Mouse (Mus musculus): ENCODE data around the gene Ptprn2. TPM values are rescaled to one million over a fixed set of nuclear protein-coding genes. Genes with fewer than 3 reads are reported as not detected.

Ptprn2 gene
- polyA plus RNA-seq, 1 experiment from 2014 or later: 6.9 TPM

DNA sequence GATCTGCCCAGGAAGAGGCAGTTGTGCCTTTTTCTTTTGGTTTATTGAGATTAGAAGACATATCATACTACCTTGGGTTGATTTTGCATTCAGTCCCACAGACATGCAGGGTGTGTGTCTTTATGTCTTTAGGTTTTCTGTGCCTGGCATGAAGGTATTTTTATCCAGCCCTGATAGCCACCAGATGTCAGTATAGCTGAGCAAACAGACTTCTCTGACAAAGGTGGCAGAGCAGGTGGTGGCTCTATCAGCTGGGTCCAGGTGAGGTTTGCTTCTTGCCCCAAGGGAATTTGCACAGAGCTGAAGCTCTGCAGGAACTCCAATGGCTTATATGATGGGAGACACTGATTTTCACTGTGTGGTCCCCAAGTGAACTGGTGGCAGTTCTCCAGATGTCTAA lies 161.3 kb downstream of the Ptprn2 start:
- DNase-seq (ENCODE audit: low spot score) (no peak), ATAC-seq (ENCODE audit: low FRiP score) (no peak)

DNA sequence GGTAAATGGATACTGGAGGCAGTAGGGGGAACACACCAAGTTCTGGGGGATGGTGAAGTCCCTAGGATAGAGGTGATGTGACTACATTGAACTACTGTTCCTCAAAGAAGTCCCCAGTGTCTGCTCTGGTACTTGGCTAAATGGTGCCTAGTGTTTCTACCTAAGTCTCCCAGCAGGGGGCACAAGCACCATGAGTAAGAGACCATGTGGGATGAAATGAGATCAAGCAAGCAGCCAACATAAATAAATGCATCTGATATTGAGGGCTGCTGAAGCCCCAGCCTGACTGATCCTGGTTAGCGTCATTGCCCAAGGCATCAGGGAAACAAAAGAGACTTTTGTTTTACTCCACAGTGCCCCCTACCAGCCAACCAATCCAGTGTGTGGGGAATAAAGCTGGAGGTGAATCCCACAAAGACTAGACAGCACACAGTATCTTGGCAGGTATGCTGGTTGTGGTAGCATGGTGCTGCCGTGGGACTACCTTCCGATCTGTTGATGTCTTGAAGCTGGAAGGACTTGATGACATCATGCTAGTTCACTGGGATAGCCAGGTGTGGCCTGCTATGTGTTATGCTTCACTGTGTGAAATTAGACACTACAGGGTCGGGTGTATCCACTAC lies 163.2 kb downstream of the Ptprn2 start:
- 73% methylated on average over 4 of the region's 4 CpGs for WGBS
- no peaks in the 10 kb centered on the region for H3K27me3 ChIP-seq (ENCODE audit: control insufficient read depth, insufficient read depth, low read length)
- H3K4me1 ChIP-seq (replicated peaks; ENCODE audit: control insufficient read depth, insufficient read depth, low read length): no peaks in the 10 kb centered on the region
- H3K27ac ChIP-seq (ENCODE audit: low read depth, low read length): no peak overlapping the region
- no peak overlapping the region for H3K9ac ChIP-seq (ENCODE audit: low read depth, low read length)
- no peak overlapping the region for H3K4me3 ChIP-seq (ENCODE audit: low read depth, low read length)
- no peaks in the 10 kb centered on the region for H3K9me3 ChIP-seq (ENCODE audit: control insufficient read depth, low read length)
- H3K36me3 ChIP-seq (ENCODE audit: control insufficient read depth, insufficient read depth, low read length): no peaks in the 10 kb centered on the region
- H3K4me2 ChIP-seq (replicated peaks; ENCODE audit: low read depth, low read length): no peak overlapping the region
- peak; percentile 78 for DNase-seq (ENCODE audit: low spot score)
- ATAC-seq (ENCODE audit: low FRiP score): peak; percentile 78

More for the DNA sequence above, 161.3 kb downstream of the Ptprn2 start:
- Histone ChIP-seq H3K27me3 (ENCODE audit: control insufficient read depth, insufficient read depth, low read length) (no peaks in the 10 kb centered on the region), H3K27ac (ENCODE audit: low read depth, low read length) (no peak overlapping the region), H3K36me3 (ENCODE audit: control insufficient read depth, insufficient read depth, low read length) (no peaks in the 10 kb centered on the region), H3K9ac (ENCODE audit: low read depth, low read length) (no peak overlapping the region), H3K4me3 (ENCODE audit: low read depth, low read length) (no peak overlapping the region), H3K4me2 (replicated peaks; ENCODE audit: low read depth, low read length) (no peak overlapping the region), H3K9me3 (ENCODE audit: control insufficient read depth, low read length) (no peaks in the 10 kb centered on the region), H3K4me1 (replicated peaks; ENCODE audit: control insufficient read depth, insufficient read depth, low read length) (no peaks in the 10 kb centered on the region)

DNA sequence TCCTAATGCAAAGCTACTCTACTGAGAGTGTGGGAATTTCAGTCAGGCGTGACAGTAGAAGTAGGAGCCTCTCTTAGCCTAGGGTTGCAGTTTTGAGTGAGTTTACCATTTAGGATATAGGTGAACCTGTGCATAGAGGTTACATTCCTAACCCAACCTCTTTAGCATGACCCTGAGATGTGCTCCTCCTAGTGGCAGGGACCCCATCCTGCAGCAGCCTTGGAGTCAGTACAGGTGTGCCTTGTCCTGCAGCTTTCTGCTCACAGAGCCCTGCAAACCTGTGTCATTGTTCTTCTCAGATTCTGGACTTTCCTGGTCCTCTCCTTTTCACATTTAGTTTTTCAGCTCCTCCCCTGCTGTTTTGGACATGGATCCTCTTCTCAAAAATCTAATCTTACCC lies 168.2 kb downstream of the Ptprn2 start:
- H3K9me3 ChIP-seq (ENCODE audit: control insufficient read depth, low read length): no peaks in the 10 kb centered on the region
- H3K4me3 ChIP-seq (ENCODE audit: low read depth, low read length): no peak overlapping the region
- no peaks in the 10 kb centered on the region for H3K27me3 ChIP-seq (ENCODE audit: control insufficient read depth, insufficient read depth, low read length)
- no peak for DNase-seq (ENCODE audit: low spot score)
- H3K9ac ChIP-seq (ENCODE audit: low read depth, low read length): no peak overlapping the region
- 59% methylated on average over 1 of the region's 1 CpGs for WGBS
- H3K36me3 ChIP-seq (ENCODE audit: control insufficient read depth, insufficient read depth, low read length): no peaks in the 10 kb centered on the region
- no peaks in the 10 kb centered on the region for H3K4me1 ChIP-seq (replicated peaks; ENCODE audit: control insufficient read depth, insufficient read depth, low read length)
- no peak for ATAC-seq (ENCODE audit: low FRiP score)
- no peak overlapping the region for H3K4me2 ChIP-seq (replicated peaks; ENCODE audit: low read depth, low read length)
- no peak overlapping the region for H3K27ac ChIP-seq (ENCODE audit: low read depth, low read length)

DNA sequence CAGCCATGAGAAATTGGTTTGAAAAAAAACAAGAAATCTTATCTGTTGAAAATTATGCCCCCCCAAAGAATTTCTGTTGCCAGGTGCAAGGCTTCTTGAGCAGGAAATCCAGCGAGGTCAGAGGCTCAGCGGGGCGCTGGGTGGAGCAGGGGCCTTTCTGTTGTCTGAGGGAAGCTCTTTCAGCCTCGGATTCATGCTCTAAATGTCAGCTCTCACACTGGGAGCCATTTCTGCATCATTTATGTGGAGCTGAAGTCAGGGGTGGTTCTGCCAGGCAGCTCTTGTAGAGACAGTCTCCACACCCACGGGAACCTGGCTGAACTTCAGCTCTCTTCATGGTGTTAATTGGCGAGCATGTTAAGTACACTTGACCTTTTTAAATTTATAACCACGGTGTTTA lies 174.6 kb downstream of the Ptprn2 start:
- Histone ChIP-seq H3K9me3 (ENCODE audit: control insufficient read depth, low read length) (no peaks in the 10 kb centered on the region), H3K27ac (ENCODE audit: low read depth, low read length) (no peak overlapping the region), H3K9ac (ENCODE audit: low read depth, low read length) (no peak overlapping the region), H3K36me3 (ENCODE audit: control insufficient read depth, insufficient read depth, low read length) (no peaks in the 10 kb centered on the region), H3K4me2 (replicated peaks; ENCODE audit: low read depth, low read length) (no peak overlapping the region), H3K4me3 (ENCODE audit: low read depth, low read length) (no peak overlapping the region), H3K27me3 (ENCODE audit: control insufficient read depth, insufficient read depth, low read length) (no peaks in the 10 kb centered on the region), H3K4me1 (replicated peaks; ENCODE audit: control insufficient read depth, insufficient read depth, low read length) (no peaks in the 10 kb centered on the region; the same call in 1 of the 2 replicates)
- DNase-seq (ENCODE audit: low spot score) (peak; percentile 13), ATAC-seq (ENCODE audit: low FRiP score) (0 out of 2 replicates have a peak, but pooled peaks have one; percentile 35)
- WGBS: 15% methylated on average over 7 of the region's 7 CpGs

DNA sequence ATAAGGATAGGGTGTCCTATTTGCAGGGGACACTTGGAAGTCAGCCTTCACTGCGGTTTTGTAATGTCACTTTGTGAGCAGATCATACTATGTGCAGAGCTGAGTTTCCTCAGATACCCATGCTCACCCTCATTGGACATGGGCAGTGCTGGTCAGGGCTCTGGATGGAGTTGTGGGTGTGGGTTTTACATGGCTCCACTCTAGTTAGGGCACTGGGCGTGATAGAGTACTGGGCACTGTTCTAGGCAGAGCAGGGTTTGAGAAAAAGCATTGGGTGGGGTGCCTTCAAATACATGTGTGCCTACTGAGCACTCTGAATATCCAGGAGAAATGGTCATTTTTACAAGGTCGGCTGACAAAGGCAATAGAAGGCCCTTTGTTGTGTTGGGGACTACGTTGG lies 175.5 kb downstream of the Ptprn2 start:
- WGBS: 77% methylated on average over 4 of the region's 4 CpGs
- Histone ChIP-seq H3K4me2 (replicated peaks; ENCODE audit: low read depth, low read length) (no peak overlapping the region), H3K27ac (ENCODE audit: low read depth, low read length) (no peak overlapping the region), H3K27me3 (ENCODE audit: control insufficient read depth, insufficient read depth, low read length) (no peaks in the 10 kb centered on the region), H3K36me3 (ENCODE audit: control insufficient read depth, insufficient read depth, low read length) (no peaks in the 10 kb centered on the region), H3K4me3 (ENCODE audit: low read depth, low read length) (no peak overlapping the region), H3K4me1 (replicated peaks; ENCODE audit: control insufficient read depth, insufficient read depth, low read length) (no peaks in the 10 kb centered on the region; the same call in 1 of the 2 replicates), H3K9ac (ENCODE audit: low read depth, low read length) (no peak overlapping the region), H3K9me3 (ENCODE audit: control insufficient read depth, low read length) (no peaks in the 10 kb centered on the region)
- DNase-seq (ENCODE audit: low spot score) (no peak), ATAC-seq (ENCODE audit: low FRiP score) (no peak)

DNA sequence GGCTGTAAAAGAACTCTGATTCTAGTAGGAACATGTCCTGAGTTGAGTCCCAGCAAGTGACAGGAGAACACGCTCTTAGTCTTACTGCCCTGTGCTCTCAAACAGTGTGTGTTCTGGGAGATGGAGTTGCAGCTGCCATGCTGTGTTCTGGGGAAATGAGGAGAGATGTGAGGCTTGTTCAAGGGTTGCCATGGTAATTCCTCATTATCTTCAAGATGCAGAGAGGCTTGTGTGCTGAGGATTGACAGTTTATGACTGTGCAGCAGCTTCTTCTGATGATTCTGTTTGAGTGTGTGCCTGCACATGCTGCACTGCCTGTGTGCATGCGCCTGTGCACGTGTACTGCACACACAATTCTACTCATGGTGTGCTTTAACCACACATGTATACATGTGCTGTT lies 192.2 kb downstream of the Ptprn2 start:
- WGBS: 67% methylated on average over 3 of the region's 3 CpGs
- H3K36me3 ChIP-seq (ENCODE audit: control insufficient read depth, insufficient read depth, low read length): no peaks in the 10 kb centered on the region
- peak; percentile 71 for ATAC-seq (ENCODE audit: low FRiP score)
- no peaks in the 10 kb centered on the region for H3K4me1 ChIP-seq (replicated peaks; ENCODE audit: control insufficient read depth, insufficient read depth, low read length)
- no peak overlapping the region for H3K4me3 ChIP-seq (ENCODE audit: low read depth, low read length)
- no peak overlapping the region for H3K27ac ChIP-seq (ENCODE audit: low read depth, low read length)
- no peaks in the 10 kb centered on the region for H3K9me3 ChIP-seq (ENCODE audit: control insufficient read depth, low read length)
- no peak overlapping the region for H3K9ac ChIP-seq (ENCODE audit: low read depth, low read length)
- DNase-seq (ENCODE audit: low spot score): peak; percentile 35
- no peaks in the 10 kb centered on the region for H3K27me3 ChIP-seq (ENCODE audit: control insufficient read depth, insufficient read depth, low read length)
- no peak overlapping the region for H3K4me2 ChIP-seq (replicated peaks; ENCODE audit: low read depth, low read length)

DNA sequence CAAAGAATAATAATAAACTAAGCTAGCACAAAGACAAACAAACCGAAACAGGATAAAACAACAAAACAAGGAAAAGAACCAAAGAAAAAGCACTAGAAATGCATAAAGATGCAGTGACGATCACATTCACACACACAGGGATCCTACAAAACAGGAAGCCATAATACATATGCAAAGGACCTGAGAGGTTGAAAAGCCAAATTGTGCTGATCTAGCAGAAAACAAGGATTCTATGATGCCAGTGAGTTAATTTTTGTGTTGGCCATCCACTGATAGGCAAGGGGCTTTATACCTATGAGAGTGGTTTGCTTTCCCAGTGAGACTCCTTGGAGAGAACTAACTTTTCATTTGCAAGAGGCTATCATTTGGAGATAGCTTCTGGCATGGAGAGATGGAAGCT lies 204.3 kb downstream of the Ptprn2 start:
- H3K9ac ChIP-seq (ENCODE audit: low read depth, low read length): no peak overlapping the region
- no peaks in the 10 kb centered on the region for H3K4me1 ChIP-seq (replicated peaks; ENCODE audit: control insufficient read depth, insufficient read depth, low read length)
- WGBS: 94% methylated on average over 2 of the region's 2 CpGs
- no peaks in the 10 kb centered on the region for H3K9me3 ChIP-seq (ENCODE audit: control insufficient read depth, low read length)
- no peak overlapping the region for H3K27ac ChIP-seq (ENCODE audit: low read depth, low read length)
- no peak overlapping the region for H3K4me2 ChIP-seq (replicated peaks; ENCODE audit: low read depth, low read length)
- no peak overlapping the region for H3K4me3 ChIP-seq (ENCODE audit: low read depth, low read length)
- ATAC-seq (ENCODE audit: low FRiP score): no peak
- no peaks in the 10 kb centered on the region for H3K27me3 ChIP-seq (ENCODE audit: control insufficient read depth, insufficient read depth, low read length)
- no peak for DNase-seq (ENCODE audit: low spot score)
- H3K36me3 ChIP-seq (ENCODE audit: control insufficient read depth, insufficient read depth, low read length): no peaks in the 10 kb centered on the region

DNA sequence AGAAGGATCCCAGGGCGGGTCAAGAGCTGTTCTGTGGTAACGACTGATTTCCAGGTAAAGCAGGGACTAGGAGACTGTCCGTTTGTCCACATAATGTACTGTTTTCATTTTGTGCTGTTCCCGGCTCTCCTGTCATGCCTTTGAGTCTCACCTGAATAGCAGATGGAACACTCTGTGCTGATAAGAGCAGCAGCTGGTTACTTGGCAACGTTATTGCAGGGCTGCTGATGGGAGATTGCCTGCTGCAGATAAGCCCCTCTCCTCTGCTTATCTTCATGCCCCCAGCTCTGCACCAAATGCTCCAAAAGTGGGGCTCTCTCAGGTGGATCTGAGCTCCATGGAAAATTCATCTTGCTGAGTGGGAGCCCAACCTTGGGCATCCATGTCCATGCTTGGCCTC lies 224.0 kb downstream of the Ptprn2 start:
- no peaks in the 10 kb centered on the region for H3K9me3 ChIP-seq (ENCODE audit: control insufficient read depth, low read length)
- ATAC-seq (ENCODE audit: low FRiP score) (no peak), DNase-seq (ENCODE audit: low spot score) (no peak)
- no peaks in the 10 kb centered on the region for H3K36me3 ChIP-seq (ENCODE audit: control insufficient read depth, insufficient read depth, low read length)
- no peak overlapping the region for H3K9ac ChIP-seq (ENCODE audit: low read depth, low read length)
- 76% methylated on average over 5 of the region's 5 CpGs for WGBS
- H3K4me3 ChIP-seq (ENCODE audit: low read depth, low read length): no peak overlapping the region
- no peak overlapping the region for H3K4me2 ChIP-seq (replicated peaks; ENCODE audit: low read depth, low read length)
- H3K27ac ChIP-seq (ENCODE audit: low read depth, low read length): no peak overlapping the region
- no peaks in the 10 kb centered on the region for H3K4me1 ChIP-seq (replicated peaks; ENCODE audit: control insufficient read depth, insufficient read depth, low read length)
- H3K27me3 ChIP-seq (ENCODE audit: control insufficient read depth, insufficient read depth, low read length): no peaks in the 10 kb centered on the region

DNA sequence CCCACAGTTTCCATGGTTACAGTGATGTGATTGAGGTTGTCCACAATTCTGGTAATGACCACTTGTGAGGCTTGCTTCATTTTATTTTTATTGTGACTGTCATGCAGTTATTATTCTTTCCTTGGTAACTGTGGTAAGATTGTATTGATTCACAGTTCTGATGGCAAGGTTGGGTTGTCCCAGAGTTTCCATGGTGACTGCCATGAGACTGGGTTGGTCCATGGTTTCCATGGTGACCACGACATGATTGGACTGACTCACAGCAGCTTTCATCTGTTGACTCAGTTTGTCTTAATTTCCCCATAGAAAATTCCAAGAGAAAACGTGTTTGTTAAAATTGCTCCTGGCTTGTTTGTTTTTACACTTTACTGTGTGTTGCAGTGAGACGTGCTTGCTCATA lies 225.2 kb downstream of the Ptprn2 start:
- DNase-seq (ENCODE audit: low spot score) (peak; percentile 10), ATAC-seq (ENCODE audit: low FRiP score) (peak; percentile 58; the same call in 1 of the 2 replicates)
- Histone ChIP-seq H3K9ac (ENCODE audit: low read depth, low read length) (no peak overlapping the region), H3K36me3 (ENCODE audit: control insufficient read depth, insufficient read depth, low read length) (no peaks in the 10 kb centered on the region), H3K27ac (ENCODE audit: low read depth, low read length) (no peak overlapping the region), H3K9me3 (ENCODE audit: control insufficient read depth, low read length) (no peaks in the 10 kb centered on the region), H3K27me3 (ENCODE audit: control insufficient read depth, insufficient read depth, low read length) (no peaks in the 10 kb centered on the region), H3K4me3 (ENCODE audit: low read depth, low read length) (no peak overlapping the region), H3K4me1 (replicated peaks; ENCODE audit: control insufficient read depth, insufficient read depth, low read length) (no peaks in the 10 kb centered on the region), H3K4me2 (replicated peaks; ENCODE audit: low read depth, low read length) (no peak overlapping the region)
- 66% methylated on average over 3 of the region's 3 CpGs for WGBS

Data from hindbrain, embryonic 11.5 days (tissue).